Mouse (Mus musculus): ENCODE results near the gene Olfr845. TPM values are rescaled to one million over a fixed set of nuclear protein-coding genes. Genes with fewer than 3 reads are reported as not detected.

The Olfr845 gene
- polyA plus RNA-seq (2012; rRNA removed) = not detected in 2 replicates

GRCm38 (mm10) chr9:19336157-19336556, at the start of gene Olfr845:
Olfr845 (plus strand) TSS chr9:19336457.
- DNase-seq (ENCODE audit: low read depth) = no peak

GRCm38 (mm10) chr9:19316047-19316446, 20.2 kb upstream of the Olfr845 start, which contains the start of gene Olfr844:
Olfr844 (plus strand) TSS chr9:19316347.
- no peak for DNase-seq (ENCODE audit: low read depth)

GRCm38 (mm10) chr9:19363905-19364304, 27.6 kb downstream of the Olfr845 start, which contains the start of gene Olfr846:
Olfr846 (minus strand) TSS chr9:19364005.
- no peak for DNase-seq (ENCODE audit: low read depth)

GRCm38 (mm10) chr9:19378569-19378968, 42.3 kb downstream of the Olfr845 start, which contains the start of gene Olfr847:
Olfr847 (minus strand) TSS chr9:19378669.
- no peak for DNase-seq (ENCODE audit: low read depth)

Other genes with a start within 250 kb of the Olfr845 start
- not detected in 2 replicates for gene Olfr836, start 216.1 kb upstream of the Olfr845 start, polyA plus RNA-seq (2012; rRNA removed)
- gene Olfr837, start 200.1 kb upstream of the Olfr845 start, polyA plus RNA-seq (2012; rRNA removed) = not detected in 2 replicates
- not detected in 2 replicates for gene Olfr839-ps1, start 159.1 kb upstream of the Olfr845 start, polyA plus RNA-seq (2012; rRNA removed)
- not detected in 2 replicates for gene Olfr843, start 84.5 kb upstream of the Olfr845 start, polyA plus RNA-seq (2012; rRNA removed)
- not detected in 2 replicates for gene Olfr844, start 20.1 kb upstream of the Olfr845 start, polyA plus RNA-seq (2012; rRNA removed)
- gene Olfr846, start 27.5 kb downstream of the Olfr845 start, polyA plus RNA-seq (2012; rRNA removed) = not detected in 2 replicates
- not detected in 2 replicates for gene Olfr847, start 42.2 kb downstream of the Olfr845 start, polyA plus RNA-seq (2012; rRNA removed)
- not detected in 2 replicates for gene Olfr849, start 103.8 kb downstream of the Olfr845 start, polyA plus RNA-seq (2012; rRNA removed)
- gene Olfr850, start 141.8 kb downstream of the Olfr845 start, polyA plus RNA-seq (2012; rRNA removed) = not detected in 2 replicates
- not detected in 2 replicates for gene Olfr851, start 156.8 kb downstream of the Olfr845 start, polyA plus RNA-seq (2012; rRNA removed)
- not detected in 2 replicates for gene Olfr853, start 204.6 kb downstream of the Olfr845 start, polyA plus RNA-seq (2012; rRNA removed)
- gene Olfr854, start 230.9 kb downstream of the Olfr845 start, polyA plus RNA-seq (2012; rRNA removed) = not detected in 2 replicates
- not detected in 2 replicates for gene Olfr855, start 246.2 kb downstream of the Olfr845 start, polyA plus RNA-seq (2012; rRNA removed)